Mouse (Mus musculus) left cerebral cortex, postnatal 25 days (tissue): ENCODE results near the gene Ptpn11. TPM values are rescaled to one million over a fixed set of nuclear protein-coding genes. Genes with fewer than 3 reads are reported as not detected.
"Not testable (repeated sequence)": the region's sequence is repeated elsewhere in the genome, so short reads cannot be mapped to it uniquely, and the experiment has no call there.

Source experiments
- DNase-seq, 2 experiments: peaks; one replicate each; pipeline ENCODE4 v3.0.0; 2022; ENCODE audit warnings: low spot score in 2 of 2, mixed read lengths in 1 of 2
- intact Hi-C: fragments of 180-260 bp; cut with DNase I; formaldehyde crosslinking; loops from one replicate; pipeline ENCODE4 v1.15.1; 2025
- total RNA-seq, 2 experiments: library from RNA; stranded (reverse); gene quantifications; 2 replicates each; pipeline ENCODE4 v1.2.3; 2021

The Ptpn11 gene
- total RNA-seq, result 10 to 100 TPM; 91.0 to 91.6 TPM

- peak; percentile 83 to 85 for DNase-seq
- intact Hi-C loops, result no loop called here
Measured at GRCm38 (mm10) chr5:121190836-121191583, at the start of gene Ptpn11. TSS of gene Ptpn11 (minus strand) at chr5:121191397.

- peak in 1 of 2 experiments; percentile 19 for DNase-seq
- intact Hi-C loops, result no loop called here
Measured at GRCm38 (mm10) chr5:121239846-121240245, 48.6 kb upstream of the Ptpn11 start.

DNA sequence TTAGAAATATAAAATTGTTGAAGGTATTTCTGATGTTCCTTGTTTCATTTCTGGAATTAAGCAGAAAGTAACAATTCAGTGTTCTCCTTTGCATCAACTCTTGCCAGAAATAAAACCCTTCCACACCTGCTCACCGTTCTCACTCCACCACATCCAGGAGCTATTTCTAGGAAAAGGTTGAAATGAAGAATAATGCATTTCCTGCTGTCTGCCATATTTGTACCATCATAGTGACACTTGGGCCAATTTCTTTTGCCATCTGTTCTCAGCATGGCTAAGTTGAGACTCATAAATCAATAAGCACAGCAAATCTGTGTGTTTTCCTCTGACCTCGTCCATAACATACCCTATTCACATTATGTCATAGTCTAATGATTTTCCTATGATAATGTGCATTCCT is 47.0 kb upstream of the Ptpn11 start:
- DNase-seq, result no peak
- intact Hi-C loops, result no loop called here

DNA sequence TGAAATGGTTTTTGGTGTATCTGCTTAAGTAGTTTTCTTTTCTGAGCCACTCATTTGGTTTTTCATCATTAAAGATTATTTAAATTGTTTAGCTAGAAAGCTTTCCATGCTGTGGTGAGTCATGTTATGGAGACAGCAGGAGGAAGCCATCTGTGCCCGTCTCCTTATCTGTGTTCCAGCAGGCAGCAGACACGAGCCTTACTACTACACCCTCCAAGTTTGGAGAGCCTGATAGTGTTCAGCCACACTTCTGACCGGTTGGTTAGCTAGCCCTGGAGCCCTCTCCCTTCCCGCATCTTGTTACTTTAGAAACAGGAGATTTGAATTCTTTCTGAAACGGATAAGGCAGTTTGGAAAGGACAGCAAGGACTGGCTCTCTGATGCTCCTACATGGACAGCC is 45.0 kb upstream of the Ptpn11 start:
- DNase-seq, result peak; percentile 69 to 87
- intact Hi-C loops, result no loop called here

GRCm38 (mm10) chr5:121233726-121234125 is 42.5 kb upstream of the Ptpn11 start:
- intact Hi-C loops, result no loop called here
- no peak for DNase-seq

- DNase-seq, result no peak
- intact Hi-C loops, result no loop called here
Measured at GRCm38 (mm10) chr5:121232789-121233188, 41.6 kb upstream of the Ptpn11 start.

DNA sequence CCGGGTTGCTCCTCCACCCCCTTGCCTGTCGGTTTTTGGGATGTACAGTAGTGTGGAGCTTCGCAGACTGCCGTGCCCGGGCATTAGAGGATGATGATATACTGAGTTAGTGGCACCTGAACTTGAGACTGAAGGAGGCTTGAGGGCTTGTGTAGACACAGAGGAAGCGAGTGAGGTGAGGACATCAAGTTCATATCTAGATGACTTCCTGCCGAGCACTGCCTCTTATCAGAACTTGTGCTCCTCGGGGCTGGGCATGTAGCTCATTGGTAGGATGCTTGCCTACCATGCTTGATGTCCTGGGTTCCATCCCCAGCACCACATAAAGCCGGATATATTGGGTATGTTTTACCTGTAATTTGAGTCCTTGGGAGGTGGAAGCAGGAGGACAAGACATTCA is 39.6 kb upstream of the Ptpn11 start:
- intact Hi-C loops, result no loop called here
- DNase-seq, result no peak

GRCm38 (mm10) chr5:121229182-121229581 is 38.0 kb upstream of the Ptpn11 start:
- no peak for DNase-seq
- intact Hi-C loops, result no loop called here

DNA sequence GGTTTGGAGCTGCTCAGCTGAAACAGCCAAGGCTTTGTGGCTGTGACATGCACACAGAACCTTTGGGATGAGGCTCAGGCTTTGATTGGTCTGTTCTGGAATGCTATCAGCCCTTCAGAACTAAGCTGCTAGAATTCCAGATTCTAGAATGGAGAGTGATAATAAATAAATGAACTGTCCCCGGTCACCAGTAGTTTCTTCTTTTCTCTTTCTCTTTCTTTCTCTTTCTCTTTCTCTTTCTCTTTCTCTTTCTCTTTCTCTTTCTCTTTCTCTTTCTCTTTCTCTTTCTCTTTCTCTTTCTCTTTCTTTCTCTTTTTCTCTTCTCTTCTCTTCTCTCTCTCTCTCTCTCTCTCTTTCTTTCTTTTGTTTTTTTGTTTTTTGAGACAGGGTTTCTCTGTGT is 36.1 kb upstream of the Ptpn11 start:
- DNase-seq, intact Hi-C loops: not testable (repeated sequence)

DNA sequence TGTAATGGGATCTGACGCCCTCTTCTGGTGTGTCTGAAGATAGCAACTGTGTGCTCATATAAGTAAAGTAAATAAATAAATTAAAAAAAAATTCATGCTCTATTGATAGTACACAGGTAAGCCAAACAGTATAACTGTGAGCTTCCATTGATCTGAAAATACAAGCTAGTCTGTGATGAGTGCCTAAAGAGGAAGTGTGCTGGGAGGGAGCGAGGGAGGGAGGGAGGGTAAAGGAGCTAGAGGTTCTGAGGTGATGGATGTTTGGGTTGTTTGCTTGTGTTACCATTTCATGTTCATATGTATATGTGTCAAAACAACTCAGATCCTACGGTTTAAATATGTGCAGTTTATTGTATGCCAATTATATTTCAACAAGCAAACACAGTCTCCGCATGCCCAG is 35.6 kb upstream of the Ptpn11 start:
- no peak for DNase-seq
- intact Hi-C loops, result no loop called here

GRCm38 (mm10) chr5:121226406-121226805 is 35.2 kb upstream of the Ptpn11 start:
- no peak for DNase-seq
- intact Hi-C loops, result no loop called here

DNA sequence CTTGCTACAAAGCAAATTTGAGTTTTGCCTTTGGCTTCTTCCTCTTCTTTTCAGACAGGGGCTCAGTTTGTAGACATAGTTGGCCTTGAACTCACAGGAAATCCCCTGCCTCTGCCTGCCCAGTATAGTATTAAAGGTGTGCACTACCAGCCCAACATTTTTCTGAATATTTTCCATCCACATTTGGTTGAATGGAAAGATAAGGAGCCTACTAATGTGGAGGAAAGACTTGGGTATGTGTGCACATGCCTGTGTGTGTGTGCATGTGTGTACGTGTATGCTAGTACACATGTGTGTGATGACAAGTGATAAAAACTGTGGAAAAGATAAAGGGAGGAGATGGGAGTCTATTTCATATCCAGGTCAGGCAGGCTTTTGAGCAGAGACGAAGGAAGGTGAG is 34.7 kb upstream of the Ptpn11 start:
- intact Hi-C loops, result no loop called here
- DNase-seq, result no peak

GRCm38 (mm10) chr5:121224856-121225255 is 33.7 kb upstream of the Ptpn11 start:
- intact Hi-C loops, result loop anchor here (5.0 kb wide), 1 partner anchor 62 kb away; no protein-coding TSS in a partner anchor
- peak in 1 of 2 experiments; percentile 39 for DNase-seq

GRCm38 (mm10) chr5:121224020-121224419 is 32.8 kb upstream of the Ptpn11 start:
- intact Hi-C loops, result loop anchor here (5.0 kb wide), 1 partner anchor 63 kb away; no protein-coding TSS in a partner anchor

DNA sequence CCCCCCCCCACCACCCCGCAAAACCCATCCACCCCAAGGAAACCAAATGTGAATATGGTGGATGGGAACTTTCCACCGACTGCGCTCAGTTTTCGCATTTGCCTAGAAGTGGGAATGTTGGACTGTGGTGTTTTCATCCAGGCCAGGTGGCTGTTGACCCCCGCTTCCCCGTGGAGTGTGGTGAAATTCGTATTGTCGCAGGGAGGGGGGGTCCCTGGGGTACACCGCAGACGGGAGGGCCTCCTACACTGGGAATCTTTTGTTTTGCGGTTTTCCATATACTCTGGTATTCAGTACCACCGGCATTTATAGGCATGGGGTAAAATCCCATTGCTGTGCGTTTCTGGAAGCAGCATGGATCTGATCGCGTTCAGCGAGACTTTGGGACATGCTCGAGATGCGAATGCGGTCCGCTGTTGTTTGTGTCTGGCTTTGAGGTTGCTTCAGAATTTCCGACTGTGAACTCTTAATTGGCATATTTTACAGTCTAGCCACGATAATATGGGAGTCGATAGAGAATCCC is 30.2 kb upstream of the Ptpn11 start:
- DNase-seq, result no peak
- intact Hi-C loops, result loop anchor here (5.0 kb wide), 1 partner anchor 66 kb away; no protein-coding TSS in a partner anchor

More at GRCm38 (mm10) chr5:121224020-121224419, 32.8 kb upstream of the Ptpn11 start:
- DNase-seq, result not testable (repeated sequence)

DNA sequence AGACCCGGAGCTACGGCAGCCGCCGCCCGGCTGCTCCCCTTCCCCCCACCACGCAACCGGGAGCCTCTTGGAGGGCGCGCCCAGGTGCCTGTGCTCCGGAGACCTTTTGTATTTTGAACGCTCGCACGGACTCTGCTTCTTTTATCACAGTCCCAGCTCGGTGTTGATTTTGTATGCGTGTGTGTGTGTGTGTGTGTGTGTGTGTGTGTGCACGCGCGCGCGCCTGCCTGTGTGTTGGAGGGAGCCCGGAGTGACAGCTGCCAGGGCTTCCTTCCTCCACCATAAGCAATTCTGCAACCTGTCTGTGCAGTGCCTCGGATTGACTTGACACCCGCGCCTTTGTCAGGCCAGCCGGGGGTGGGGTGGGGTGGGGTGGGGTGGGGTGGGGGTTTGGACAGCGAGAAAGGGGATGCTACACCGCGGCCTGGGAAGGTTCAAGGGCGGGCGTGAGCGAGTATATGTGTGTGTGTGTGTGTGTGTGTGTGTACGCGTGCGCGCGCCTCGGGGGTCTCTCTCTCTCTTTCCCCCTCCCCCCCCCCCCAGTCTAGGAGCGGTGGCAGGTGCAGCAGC is 29.6 kb upstream of the Ptpn11 start:
- intact Hi-C loops, result loop anchor here (5.0 kb wide), 1 partner anchor 66 kb away; no protein-coding TSS in a partner anchor
- DNase-seq, result peak; percentile 42 to 50

DNA sequence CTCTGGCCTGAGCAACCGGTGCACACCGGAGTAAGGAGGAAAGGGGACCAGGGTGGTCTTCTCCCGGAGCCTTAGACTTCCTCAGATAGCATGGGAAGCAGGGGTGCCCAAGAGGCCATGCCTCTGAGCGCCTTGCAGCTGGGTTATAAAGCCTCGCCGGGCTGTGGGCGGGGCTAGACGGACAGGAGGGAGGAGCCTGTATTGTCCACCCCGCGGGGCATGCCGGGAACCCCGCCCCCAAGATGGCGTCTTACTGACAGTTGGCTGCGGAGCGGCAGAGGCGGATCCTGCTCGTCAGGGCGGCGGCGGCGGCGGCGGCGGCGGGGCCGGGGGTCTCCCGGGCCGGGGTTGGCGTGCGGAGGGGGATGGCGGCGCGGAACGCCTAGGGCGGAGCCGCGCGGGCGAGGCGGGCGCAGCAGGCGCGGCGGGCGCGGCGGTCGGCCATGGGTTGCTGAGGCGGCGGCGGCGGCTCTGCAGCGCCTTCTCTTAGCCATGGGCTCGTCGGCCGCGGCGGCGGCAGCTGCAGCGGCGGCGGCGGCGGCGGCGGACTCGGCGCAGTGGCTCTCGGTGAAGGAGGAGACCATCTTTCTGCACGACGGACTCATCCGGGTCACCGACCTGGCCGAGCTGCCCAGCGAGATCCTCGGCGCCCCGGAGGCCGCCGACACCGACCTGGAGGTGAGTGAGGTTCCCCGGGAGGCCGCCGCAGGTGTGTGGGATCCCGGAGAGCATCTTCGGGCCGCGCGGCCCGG is 29.0 kb upstream of the Ptpn11 start, which contains the start of gene Hectd4:
Gene Hectd4 (plus strand): TSS at position 240 of the 752 bp plus-strand sequence.
- intact Hi-C loops, result loop anchor here (5.0 kb wide), 2 partner anchors 67 to 152 kb away; no protein-coding TSS in a partner anchor
- DNase-seq, result peak; percentile 95 to 97

DNA sequence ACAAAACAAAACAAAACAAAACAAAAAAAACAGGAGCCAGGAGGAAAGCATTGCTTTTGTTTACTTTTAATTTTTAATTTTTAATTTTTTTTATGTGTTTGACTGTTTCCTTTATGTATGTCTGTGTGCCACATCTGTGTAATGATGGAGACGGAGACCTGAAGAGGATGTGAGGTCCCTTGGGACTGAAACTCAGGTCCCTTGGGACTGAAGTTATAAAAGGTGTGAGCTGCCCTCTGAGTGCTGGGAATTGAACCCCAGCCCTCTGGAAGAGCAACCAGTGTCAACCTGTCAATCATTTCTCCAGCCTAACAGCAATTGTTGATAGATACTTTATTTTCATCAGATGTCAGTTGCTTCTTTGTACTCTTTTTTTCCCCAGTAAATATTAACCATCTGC is 28.0 kb upstream of the Ptpn11 start:
- intact Hi-C loops, result loop anchor here (5.0 kb wide), 1 partner anchor 153 kb away; no protein-coding TSS in a partner anchor

GRCm38 (mm10) chr5:121217313-121217634 is 26.1 kb upstream of the Ptpn11 start:
- no peak for DNase-seq
- intact Hi-C loops, result loop anchor here (5.0 kb wide), 1 partner anchor 155 kb away; no protein-coding TSS in a partner anchor

More for the DNA sequence above, 28.0 kb upstream of the Ptpn11 start:
- DNase-seq, result no peak
